Mouse (Mus musculus): ENCODE results near the gene Frmd4b. TPM values are rescaled to one million over a fixed set of nuclear protein-coding genes. Genes with fewer than 3 reads are reported as not detected.

Gene Frmd4b
- polyA plus RNA-seq, 1 experiment from 2014 or later = 22.2 TPM

DNA sequence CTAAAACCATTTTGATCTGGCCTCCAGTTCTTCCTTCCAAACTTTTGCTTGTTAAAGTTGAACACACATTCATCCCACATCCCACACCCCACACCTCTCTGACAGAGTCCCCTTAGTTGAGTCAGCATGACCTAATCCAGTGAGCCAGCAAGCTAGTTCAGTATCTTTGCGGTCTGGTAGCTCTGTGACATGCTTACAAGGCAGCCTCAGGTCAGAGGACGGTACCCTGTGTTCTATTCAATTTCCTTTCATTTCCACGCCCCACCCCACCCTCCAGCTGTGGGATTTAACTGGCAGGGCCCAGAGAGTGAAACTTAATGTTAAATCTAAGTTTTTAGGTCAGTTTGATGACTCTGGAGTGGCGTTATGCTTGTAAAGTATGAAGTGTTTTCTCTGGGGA, 170.3 kb downstream of the Frmd4b start:
- WGBS = 65% methylated on average over 4 of the region's 4 CpGs
- Histone ChIP-seq H3K27me3 (ENCODE audit: control insufficient read depth, insufficient read depth, low read length) (no peaks in the 10 kb centered on the region), H3K4me1 (ENCODE audit: control insufficient read depth, insufficient read depth, low read length) (no peaks in the 10 kb centered on the region), H3K4me2 (replicated peaks; ENCODE audit: low read depth, low read length) (no peak overlapping the region), H3K9me3 (ENCODE audit: control insufficient read depth, low read depth, low read length) (no peaks in the 10 kb centered on the region), H3K27ac (ENCODE audit: low read length) (no peak overlapping the region), H3K9ac (replicated peaks; ENCODE audit: low read depth, low read length) (no peak overlapping the region), H3K36me3 (ENCODE audit: control insufficient read depth, insufficient read depth, low read length) (no peaks in the 10 kb centered on the region), H3K4me3 (ENCODE audit: low read depth, low read length) (no peak overlapping the region)
- no peak for ATAC-seq (ENCODE audit: insufficient number of reproducible peaks, insufficient read depth, low FRiP score, low read depth)

DNA sequence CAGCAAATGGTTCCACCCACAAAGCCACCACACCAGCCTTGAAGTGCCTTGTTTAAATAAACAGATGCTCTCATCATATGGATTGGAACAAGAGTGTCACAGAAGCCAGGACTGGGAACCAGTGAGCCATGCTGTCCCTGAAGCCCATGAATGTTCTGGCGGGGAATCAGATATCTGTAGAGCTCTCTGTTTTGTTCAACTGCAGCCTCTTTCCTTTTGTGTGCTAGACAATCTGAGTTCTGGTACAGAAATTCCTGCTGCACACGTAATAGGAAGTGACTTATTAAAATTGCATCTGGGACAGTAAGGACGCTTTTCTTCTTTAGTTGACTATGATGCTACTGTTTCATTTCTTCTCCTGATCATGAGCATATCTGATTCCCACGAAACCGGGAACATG, 173.2 kb downstream of the Frmd4b start:
- WGBS = 85% methylated on average over 5 of the region's 5 CpGs
- ATAC-seq (ENCODE audit: insufficient number of reproducible peaks, insufficient read depth, low FRiP score, low read depth) = no peak
- H3K4me3 ChIP-seq (ENCODE audit: low read depth, low read length) = no peak overlapping the region
- no peak overlapping the region for H3K4me2 ChIP-seq (replicated peaks; ENCODE audit: low read depth, low read length)
- no peaks in the 10 kb centered on the region for H3K27me3 ChIP-seq (ENCODE audit: control insufficient read depth, insufficient read depth, low read length)
- no peaks in the 10 kb centered on the region for H3K4me1 ChIP-seq (ENCODE audit: control insufficient read depth, insufficient read depth, low read length)
- H3K36me3 ChIP-seq (ENCODE audit: control insufficient read depth, insufficient read depth, low read length) = no peaks in the 10 kb centered on the region
- H3K9me3 ChIP-seq (ENCODE audit: control insufficient read depth, low read depth, low read length) = no peaks in the 10 kb centered on the region
- H3K27ac ChIP-seq (ENCODE audit: low read length) = no peak overlapping the region
- H3K9ac ChIP-seq (replicated peaks; ENCODE audit: low read depth, low read length) = no peak overlapping the region

DNA sequence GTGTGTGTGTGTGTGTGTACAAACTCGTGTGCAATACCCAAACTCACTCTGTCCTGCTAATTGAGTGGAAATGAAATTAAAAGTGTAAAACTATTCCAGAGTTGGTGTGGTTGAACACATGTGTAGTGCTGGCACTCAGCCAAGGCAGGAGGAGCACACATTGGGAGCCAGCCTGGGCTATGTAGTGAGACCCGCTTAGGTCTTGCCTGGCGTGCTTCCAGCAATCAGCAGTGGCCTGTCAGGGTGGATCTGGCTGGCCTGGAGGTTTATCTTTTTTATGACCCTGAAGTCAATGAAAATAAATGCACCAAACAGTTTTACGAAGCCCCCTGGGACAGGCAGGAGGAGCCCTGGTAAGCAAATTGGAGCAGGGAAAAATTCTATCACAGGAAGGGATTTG, 173.8 kb downstream of the Frmd4b start:
- Histone ChIP-seq H3K27me3 (ENCODE audit: control insufficient read depth, insufficient read depth, low read length) (no peaks in the 10 kb centered on the region), H3K9ac (replicated peaks; ENCODE audit: low read depth, low read length) (no peak overlapping the region), H3K27ac (ENCODE audit: low read length) (no peak overlapping the region), H3K4me1 (ENCODE audit: control insufficient read depth, insufficient read depth, low read length) (no peaks in the 10 kb centered on the region), H3K4me3 (ENCODE audit: low read depth, low read length) (no peak overlapping the region), H3K4me2 (replicated peaks; ENCODE audit: low read depth, low read length) (no peak overlapping the region), H3K36me3 (ENCODE audit: control insufficient read depth, insufficient read depth, low read length) (no peaks in the 10 kb centered on the region), H3K9me3 (ENCODE audit: control insufficient read depth, low read depth, low read length) (no peaks in the 10 kb centered on the region)
- ATAC-seq (ENCODE audit: insufficient number of reproducible peaks, insufficient read depth, low FRiP score, low read depth) = no peak
- WGBS = 57% methylated on average over 4 of the region's 4 CpGs

DNA sequence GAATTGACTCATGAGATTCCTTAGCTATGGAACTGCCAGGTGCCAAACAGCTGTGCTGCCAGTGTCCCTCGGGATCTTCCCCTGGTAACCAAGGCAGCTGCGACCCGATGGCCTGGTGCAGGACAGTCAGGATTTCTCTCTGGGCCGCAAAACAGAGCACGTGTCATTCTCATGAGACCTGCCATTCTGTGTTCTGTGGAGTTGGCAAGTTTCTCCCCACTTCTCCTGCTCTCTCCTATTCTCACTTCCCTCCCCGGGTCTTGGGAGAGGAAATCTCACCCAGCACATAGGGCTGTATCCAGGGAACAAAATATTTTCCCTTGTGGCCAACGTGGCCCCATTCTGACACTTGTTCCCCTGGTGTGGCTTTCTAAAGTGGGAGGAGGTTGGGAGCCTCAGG, 176.0 kb downstream of the Frmd4b start:
- Histone ChIP-seq H3K9me3 (ENCODE audit: control insufficient read depth, low read depth, low read length) (no peaks in the 10 kb centered on the region), H3K27ac (ENCODE audit: low read length) (no peak overlapping the region), H3K9ac (replicated peaks; ENCODE audit: low read depth, low read length) (no peak overlapping the region), H3K4me2 (replicated peaks; ENCODE audit: low read depth, low read length) (no peak overlapping the region), H3K36me3 (ENCODE audit: control insufficient read depth, insufficient read depth, low read length) (no peaks in the 10 kb centered on the region), H3K4me1 (ENCODE audit: control insufficient read depth, insufficient read depth, low read length) (no peaks in the 10 kb centered on the region), H3K27me3 (ENCODE audit: control insufficient read depth, insufficient read depth, low read length) (no peaks in the 10 kb centered on the region), H3K4me3 (ENCODE audit: low read depth, low read length) (no peak overlapping the region)
- 65% methylated on average over 7 of the region's 7 CpGs for WGBS
- no peak for ATAC-seq (ENCODE audit: insufficient number of reproducible peaks, insufficient read depth, low FRiP score, low read depth)

DNA sequence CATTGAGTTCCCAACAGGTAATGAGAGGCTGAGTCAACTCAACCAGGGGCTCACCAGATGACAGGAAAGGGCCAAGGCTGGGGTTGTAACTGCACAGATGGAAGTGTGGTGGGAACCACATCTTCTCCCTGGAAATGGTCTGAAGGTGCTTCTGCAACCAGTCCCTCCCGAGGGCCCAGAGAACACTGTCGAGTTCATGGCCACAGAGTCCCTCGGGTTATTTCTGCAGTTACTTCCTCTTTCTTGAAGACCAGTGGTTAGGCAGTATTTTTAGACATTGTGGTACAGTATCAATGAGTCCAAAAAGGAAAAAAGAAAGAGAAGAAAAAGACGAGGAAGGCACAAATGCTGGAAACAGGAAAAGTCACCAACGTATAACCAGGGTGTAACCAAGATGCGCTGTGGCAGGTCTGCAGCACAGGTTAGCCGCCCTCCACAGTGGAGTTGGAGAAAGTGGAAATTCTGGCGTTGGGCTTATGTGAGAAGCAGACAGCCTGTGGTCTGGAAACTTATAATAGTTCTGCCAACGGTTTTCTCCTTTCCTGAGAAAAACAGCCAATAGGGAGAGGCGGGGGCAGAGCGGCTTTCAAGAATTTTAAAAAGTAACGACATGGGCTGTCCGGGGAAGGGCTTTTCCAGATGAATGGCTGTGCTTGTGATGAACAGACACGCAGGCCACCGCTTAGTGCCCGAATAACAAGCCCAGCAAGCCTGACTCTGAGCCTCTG, 178.3 kb downstream of the Frmd4b start:
- no peaks in the 10 kb centered on the region for H3K36me3 ChIP-seq (ENCODE audit: control insufficient read depth, insufficient read depth, low read length)
- H3K27me3 ChIP-seq (ENCODE audit: control insufficient read depth, insufficient read depth, low read length) = no peaks in the 10 kb centered on the region
- no peak overlapping the region for H3K27ac ChIP-seq (ENCODE audit: low read length)
- H3K4me3 ChIP-seq (ENCODE audit: low read depth, low read length) = no peak overlapping the region
- WGBS = 68% methylated on average over 16 of the region's 16 CpGs
- no peak overlapping the region for H3K9ac ChIP-seq (replicated peaks; ENCODE audit: low read depth, low read length)
- H3K4me2 ChIP-seq (replicated peaks; ENCODE audit: low read depth, low read length) = no peak overlapping the region
- no peak for ATAC-seq (ENCODE audit: insufficient number of reproducible peaks, insufficient read depth, low FRiP score, low read depth)
- no peaks in the 10 kb centered on the region for H3K4me1 ChIP-seq (ENCODE audit: control insufficient read depth, insufficient read depth, low read length)
- H3K9me3 ChIP-seq (ENCODE audit: control insufficient read depth, low read depth, low read length) = no peaks in the 10 kb centered on the region

DNA sequence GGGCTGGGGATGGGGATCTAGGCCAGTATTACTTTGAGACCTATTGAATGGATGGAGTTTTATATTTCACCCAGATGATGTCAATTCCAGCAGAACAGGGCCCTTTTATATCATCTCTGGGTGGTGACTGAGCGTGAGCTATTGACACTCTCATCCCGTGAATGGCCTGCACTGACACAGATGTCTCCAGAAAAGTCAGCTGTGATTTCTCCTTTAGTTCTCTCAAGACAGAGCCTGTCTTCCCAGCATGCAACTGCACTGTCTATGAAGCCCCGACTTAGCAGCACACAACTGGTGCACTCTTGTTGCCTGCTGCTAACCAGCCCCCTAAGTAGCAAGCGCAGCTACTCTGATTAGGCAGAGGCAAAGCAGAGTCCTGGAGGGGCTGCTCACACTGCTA, 182.6 kb downstream of the Frmd4b start:
- ATAC-seq (ENCODE audit: insufficient number of reproducible peaks, insufficient read depth, low FRiP score, low read depth) = no peak
- Histone ChIP-seq H3K27ac (ENCODE audit: low read length) (no peak overlapping the region), H3K4me2 (replicated peaks; ENCODE audit: low read depth, low read length) (no peak overlapping the region), H3K9me3 (ENCODE audit: control insufficient read depth, low read depth, low read length) (no peaks in the 10 kb centered on the region), H3K27me3 (ENCODE audit: control insufficient read depth, insufficient read depth, low read length) (no peaks in the 10 kb centered on the region), H3K9ac (replicated peaks; ENCODE audit: low read depth, low read length) (no peak overlapping the region), H3K4me3 (ENCODE audit: low read depth, low read length) (no peak overlapping the region), H3K4me1 (ENCODE audit: control insufficient read depth, insufficient read depth, low read length) (no peaks in the 10 kb centered on the region), H3K36me3 (ENCODE audit: control insufficient read depth, insufficient read depth, low read length) (no peaks in the 10 kb centered on the region)
- 78% methylated on average over 4 of the region's 4 CpGs for WGBS

DNA sequence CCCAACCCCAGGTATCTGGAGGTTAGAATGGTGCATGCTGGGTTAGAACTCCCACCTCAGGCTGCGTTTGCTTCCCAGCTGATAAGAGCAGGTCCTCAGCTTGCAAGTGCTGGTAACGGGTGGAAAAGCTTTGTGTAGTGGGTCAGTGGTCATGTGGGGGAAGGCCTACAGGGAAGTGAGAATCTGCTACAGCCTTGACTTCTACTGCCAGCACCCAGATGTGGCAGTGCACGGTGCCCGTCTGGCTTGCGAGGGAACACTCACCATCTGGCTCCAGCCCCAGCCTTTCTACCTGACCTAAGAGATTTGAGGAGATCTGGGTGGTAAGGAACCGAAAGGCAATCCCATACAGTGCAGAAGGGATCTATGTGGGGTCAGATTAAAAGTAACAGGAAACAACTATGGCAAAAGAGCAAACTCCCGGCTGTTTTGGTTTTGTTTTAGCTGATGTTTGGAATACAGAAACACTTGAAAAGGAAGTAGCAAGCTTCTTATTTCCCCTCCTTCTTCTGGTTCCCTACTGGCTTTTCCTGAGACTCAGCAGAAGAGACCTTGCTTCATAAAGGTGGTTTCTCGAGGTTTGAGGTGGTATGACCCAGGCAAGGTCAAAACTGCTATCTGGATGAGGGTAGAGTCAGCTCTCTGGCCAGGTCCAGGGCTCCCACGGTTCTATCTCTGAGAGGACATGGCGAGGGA, 185.9 kb downstream of the Frmd4b start:
- no peaks in the 10 kb centered on the region for H3K4me1 ChIP-seq (ENCODE audit: control insufficient read depth, insufficient read depth, low read length)
- H3K27me3 ChIP-seq (ENCODE audit: control insufficient read depth, insufficient read depth, low read length) = no peaks in the 10 kb centered on the region
- no peaks in the 10 kb centered on the region for H3K36me3 ChIP-seq (ENCODE audit: control insufficient read depth, insufficient read depth, low read length)
- ATAC-seq (ENCODE audit: insufficient number of reproducible peaks, insufficient read depth, low FRiP score, low read depth) = no peak
- H3K4me2 ChIP-seq (replicated peaks; ENCODE audit: low read depth, low read length) = no peak overlapping the region
- no peak overlapping the region for H3K27ac ChIP-seq (ENCODE audit: low read length)
- H3K4me3 ChIP-seq (ENCODE audit: low read depth, low read length) = no peak overlapping the region
- no peaks in the 10 kb centered on the region for H3K9me3 ChIP-seq (ENCODE audit: control insufficient read depth, low read depth, low read length)
- WGBS = 80% methylated on average over 10 of the region's 10 CpGs
- no peak overlapping the region for H3K9ac ChIP-seq (replicated peaks; ENCODE audit: low read depth, low read length)

DNA sequence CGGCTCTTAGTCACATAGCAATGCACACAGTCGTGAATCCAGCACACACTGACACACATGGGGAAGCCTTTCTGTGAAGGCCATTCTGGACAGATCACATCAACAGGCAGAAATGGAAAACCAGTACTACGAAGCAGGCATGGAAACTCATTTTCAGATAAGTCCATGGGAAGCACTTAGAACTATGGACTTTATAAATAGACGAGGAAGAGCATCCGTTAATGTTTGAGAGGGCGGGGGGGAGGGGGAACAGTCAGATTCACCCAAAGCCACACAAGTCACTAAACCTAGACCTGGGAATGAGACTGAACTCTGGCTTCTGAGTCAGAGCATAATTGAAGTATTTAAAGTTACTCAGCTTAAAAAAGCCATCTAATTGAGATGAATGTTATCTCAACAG, 186.8 kb downstream of the Frmd4b start:
- Histone ChIP-seq H3K27me3 (ENCODE audit: control insufficient read depth, insufficient read depth, low read length) (no peaks in the 10 kb centered on the region), H3K36me3 (ENCODE audit: control insufficient read depth, insufficient read depth, low read length) (no peaks in the 10 kb centered on the region), H3K9me3 (ENCODE audit: control insufficient read depth, low read depth, low read length) (no peaks in the 10 kb centered on the region), H3K4me1 (ENCODE audit: control insufficient read depth, insufficient read depth, low read length) (no peaks in the 10 kb centered on the region), H3K27ac (ENCODE audit: low read length) (no peak overlapping the region), H3K4me3 (ENCODE audit: low read depth, low read length) (no peak overlapping the region), H3K4me2 (replicated peaks; ENCODE audit: low read depth, low read length) (no peak overlapping the region), H3K9ac (replicated peaks; ENCODE audit: low read depth, low read length) (no peak overlapping the region)
- 54% methylated on average over 6 of the region's 6 CpGs for WGBS
- ATAC-seq (ENCODE audit: insufficient number of reproducible peaks, insufficient read depth, low FRiP score, low read depth) = no peak
